Mouse (Mus musculus): ENCODE measurements at regions not wholly inside any gene's neighbourhood (a gene's known extent, or its start where the extent isn't known, plus 50 kb on each side); places are given as distances from the start of the nearest gene placed in this dataset.

DNA sequence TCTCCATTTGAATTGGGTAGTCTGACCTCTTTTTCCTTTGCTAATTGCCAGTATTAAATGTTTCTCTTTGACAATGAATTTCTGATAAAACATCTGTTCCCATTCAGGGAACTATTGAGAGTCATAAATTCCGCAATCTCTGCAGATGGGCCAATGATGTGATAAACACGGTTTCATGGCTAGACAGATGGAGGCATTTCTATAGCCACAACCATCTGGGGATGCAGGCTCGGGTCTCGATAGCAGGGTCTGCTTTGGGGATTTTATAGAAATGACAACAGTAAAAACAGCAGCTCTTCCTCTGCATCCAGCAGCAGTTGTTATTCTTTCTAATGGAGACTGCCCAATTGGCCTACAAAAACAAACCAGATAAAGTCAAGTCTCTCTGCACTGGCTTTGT, 82.1 kb upstream of the Ralgapa2 start:
- Histone ChIP-seq H3K4me1 (replicated peaks; ENCODE audit: control insufficient read depth, insufficient read depth, low read length) (no peaks in the 10 kb centered on the region), H3K9me3 (ENCODE audit: control insufficient read depth) (no peaks in the 10 kb centered on the region), H3K36me3 (ENCODE audit: control insufficient read depth, insufficient read depth) (no peaks in the 10 kb centered on the region), H3K27ac (ENCODE audit: low read depth, low read length) (no peak overlapping the region), H3K9ac (ENCODE audit: low read depth, low read length) (no peak overlapping the region), H3K4me3 (ENCODE audit: low read depth, low read length) (no peak overlapping the region), H3K27me3 (replicated peaks; ENCODE audit: control insufficient read depth, insufficient read depth, low read length) (no peaks in the 10 kb centered on the region), H3K4me2 (replicated peaks; ENCODE audit: low read depth) (no peak overlapping the region)
- no peak for TF ChIP-seq CTCF (IDR thresholded peaks at IDR 0.05; ENCODE audit: low read depth)
- no peak for ATAC-seq
- 72% methylated on average over 4 of the region's 4 CpGs for WGBS

- whole genome bisulfite sequencing = 72% methylated on average over 2 of the region's 2 CpGs
- no peaks in the 10 kb centered on the region for H3K36me3 ChIP-seq (ENCODE audit: control insufficient read depth, insufficient read depth)
- H3K27ac ChIP-seq (ENCODE audit: low read depth, low read length) = no peak overlapping the region
- H3K4me2 ChIP-seq (replicated peaks; ENCODE audit: low read depth) = no peak overlapping the region
- H3K9ac ChIP-seq (ENCODE audit: low read depth, low read length) = no peak overlapping the region
- no peaks in the 10 kb centered on the region for H3K9me3 ChIP-seq (ENCODE audit: control insufficient read depth)
- no peak overlapping the region for H3K4me3 ChIP-seq (ENCODE audit: low read depth, low read length)
- no peaks in the 10 kb centered on the region for H3K27me3 ChIP-seq (replicated peaks; ENCODE audit: control insufficient read depth, insufficient read depth, low read length)
- no peaks in the 10 kb centered on the region for H3K4me1 ChIP-seq (replicated peaks; ENCODE audit: control insufficient read depth, insufficient read depth, low read length)
- no peak for TF ChIP-seq CTCF (IDR thresholded peaks at IDR 0.05; ENCODE audit: low read depth)
- ATAC-seq = no peak
Observed at GRCm38 (mm10) chr2:146595673-146596072, 83.5 kb upstream of the Ralgapa2 start.

GRCm38 (mm10) chr2:146606170-146606569, 94.0 kb upstream of the Ralgapa2 start:
- ATAC-seq = no peak

DNA sequence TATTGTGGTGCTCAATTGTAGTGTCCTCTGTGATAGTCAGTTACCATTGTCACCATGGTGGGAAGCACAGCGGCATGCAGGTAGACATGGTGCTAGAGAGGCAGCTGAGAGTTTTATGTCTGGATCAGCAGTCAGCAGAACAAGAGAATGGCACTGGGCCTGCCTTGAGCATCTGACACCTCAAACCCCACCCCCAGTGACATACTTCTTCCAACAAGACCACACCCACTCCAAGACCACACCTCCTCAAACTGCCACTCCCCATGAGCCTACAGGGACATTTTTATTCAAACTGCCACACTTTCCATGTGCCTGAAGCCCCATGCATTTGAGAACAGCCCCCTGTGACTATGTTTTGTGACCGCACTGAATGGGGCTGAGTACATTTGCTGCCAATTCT, 98.8 kb upstream of the Ralgapa2 start:
- no peaks in the 10 kb centered on the region for H3K9me3 ChIP-seq (ENCODE audit: control insufficient read depth)
- no peak for TF ChIP-seq CTCF (IDR thresholded peaks at IDR 0.05; ENCODE audit: low read depth)

More at GRCm38 (mm10) chr2:146606170-146606569, 94.0 kb upstream of the Ralgapa2 start:
- H3K4me2 ChIP-seq (replicated peaks; ENCODE audit: low read depth) = no peak overlapping the region
- H3K36me3 ChIP-seq (ENCODE audit: control insufficient read depth, insufficient read depth) = no peaks in the 10 kb centered on the region
- no peak overlapping the region for H3K4me3 ChIP-seq (ENCODE audit: low read depth, low read length)
- H3K9ac ChIP-seq (ENCODE audit: low read depth, low read length) = no peak overlapping the region
- H3K27me3 ChIP-seq (replicated peaks; ENCODE audit: control insufficient read depth, insufficient read depth, low read length) = no peaks in the 10 kb centered on the region
- no peak for TF ChIP-seq CTCF (IDR thresholded peaks at IDR 0.05; ENCODE audit: low read depth)
- no peaks in the 10 kb centered on the region for H3K4me1 ChIP-seq (replicated peaks; ENCODE audit: control insufficient read depth, insufficient read depth, low read length)
- no peak overlapping the region for H3K27ac ChIP-seq (ENCODE audit: low read depth, low read length)
- H3K9me3 ChIP-seq (ENCODE audit: control insufficient read depth) = no peaks in the 10 kb centered on the region

GRCm38 (mm10) chr2:146611886-146612521, 99.9 kb upstream of the Ralgapa2 start:
- Histone ChIP-seq H3K4me1 (replicated peaks; ENCODE audit: control insufficient read depth, insufficient read depth, low read length) (no peaks in the 10 kb centered on the region), H3K9ac (ENCODE audit: low read depth, low read length) (no peak overlapping the region), H3K9me3 (ENCODE audit: control insufficient read depth) (no peaks in the 10 kb centered on the region), H3K36me3 (ENCODE audit: control insufficient read depth, insufficient read depth) (no peaks in the 10 kb centered on the region), H3K27me3 (replicated peaks; ENCODE audit: control insufficient read depth, insufficient read depth, low read length) (no peaks in the 10 kb centered on the region), H3K4me2 (replicated peaks; ENCODE audit: low read depth) (no peak overlapping the region), H3K4me3 (ENCODE audit: low read depth, low read length) (no peak overlapping the region), H3K27ac (ENCODE audit: low read depth, low read length) (no peak overlapping the region)
- WGBS = 42% methylated on average over 6 of the region's 6 CpGs
- TF ChIP-seq CTCF (IDR thresholded peaks at IDR 0.05; ENCODE audit: low read depth) = peak; percentile 83
- peak; percentile 37; the same call in 1 of the 2 replicates for ATAC-seq

More for the DNA sequence above, 98.8 kb upstream of the Ralgapa2 start:
- H3K36me3 ChIP-seq (ENCODE audit: control insufficient read depth, insufficient read depth) = no peaks in the 10 kb centered on the region
- H3K4me1 ChIP-seq (replicated peaks; ENCODE audit: control insufficient read depth, insufficient read depth, low read length) = no peaks in the 10 kb centered on the region
- H3K27ac ChIP-seq (ENCODE audit: low read depth, low read length) = no peak overlapping the region
- H3K9ac ChIP-seq (ENCODE audit: low read depth, low read length) = no peak overlapping the region
- no peak for ATAC-seq
- 97% methylated on average over 2 of the region's 2 CpGs for WGBS
- no peak overlapping the region for H3K4me3 ChIP-seq (ENCODE audit: low read depth, low read length)
- no peaks in the 10 kb centered on the region for H3K27me3 ChIP-seq (replicated peaks; ENCODE audit: control insufficient read depth, insufficient read depth, low read length)
- no peak overlapping the region for H3K4me2 ChIP-seq (replicated peaks; ENCODE audit: low read depth)

- Histone ChIP-seq H3K4me2 (replicated peaks; ENCODE audit: low read depth) (peak overlapping the region; percentile 59), H3K9me3 (ENCODE audit: control insufficient read depth) (no peaks in the 10 kb centered on the region), H3K4me3 (ENCODE audit: low read depth, low read length) (no peak overlapping the region; the same call in 1 of the 2 replicates), H3K27ac (ENCODE audit: low read depth, low read length) (no peak overlapping the region), H3K4me1 (replicated peaks; ENCODE audit: control insufficient read depth, insufficient read depth, low read length) (no peaks in the 10 kb centered on the region), H3K36me3 (ENCODE audit: control insufficient read depth, insufficient read depth) (no peaks in the 10 kb centered on the region), H3K9ac (ENCODE audit: low read depth, low read length) (no peak overlapping the region), H3K27me3 (replicated peaks; ENCODE audit: control insufficient read depth, insufficient read depth, low read length) (no peaks in the 10 kb centered on the region)
- peak; percentile 88 for TF ChIP-seq CTCF (IDR thresholded peaks at IDR 0.05; ENCODE audit: low read depth)
- ATAC-seq = no peak
- WGBS = 6% methylated on average over 20 of the region's 20 CpGs
Observed at GRCm38 (mm10) chr2:146612522-146613288, 100.6 kb upstream of the Ralgapa2 start.

All from intestine, postnatal 0 days (tissue).